Mouse (Mus musculus) C2C12 (cell line): Measurements from ENCODE around the gene Atp1b2.

Experiments
- CEBPB ChIP-seq: IDR thresholded peaks from one replicate; pipeline ENCODE4 v1.6.1; 2011; ENCODE audit warnings: low read depth, mild to moderate bottlenecking, control low read depth, moderate library complexity
- CTCF ChIP-seq: IDR thresholded peaks from one replicate; pipeline ENCODE4 v1.5.1; 2011; ENCODE audit not compliant: control insufficient read depth, insufficient read depth, insufficient read length
- FOSL1 ChIP-seq: IDR thresholded peaks from one replicate; pipeline ENCODE4 v1.8.0; 2011; ENCODE audit warnings: mild to moderate bottlenecking, low read length; ENCODE audit not compliant: poor library complexity, insufficient read depth, severe bottlenecking
- MAX ChIP-seq: IDR thresholded peaks from one replicate; pipeline ENCODE4 v1.6.1; 2011; ENCODE audit warnings: mild to moderate bottlenecking, control low read depth
- MYOD1 ChIP-seq: IDR thresholded peaks from one replicate; pipeline ENCODE4 v1.6.1; 2011; ENCODE audit warnings: low read depth; ENCODE audit not compliant: control insufficient read depth, insufficient read length
- MYOG ChIP-seq: IDR thresholded peaks from one replicate; pipeline ENCODE4 v1.6.1; 2011; ENCODE audit not compliant: control insufficient read depth, insufficient read length; ENCODE audit errors: extremely low read depth
- USF1 ChIP-seq: IDR thresholded peaks from one replicate; pipeline ENCODE4 v1.6.1; 2011; ENCODE audit warnings: low read depth, mild to moderate bottlenecking, control low read depth, moderate library complexity

- no peak for TF ChIP-seq CTCF
- TF ChIP-seq MAX: no peak
- TF ChIP-seq CEBPB: no peak
- no peak for TF ChIP-seq MYOD1
- TF ChIP-seq USF1: no peak
- no peak for TF ChIP-seq MYOG
- no peak for TF ChIP-seq FOSL1
Observed at GRCm38 (mm10) chr11:69621571-69622268, 16.0 kb upstream of the Atp1b2 start, which contains the start of gene Sat2.
